ENCODE assay signal across 8 mouse cellular contexts in genomic region chr2:69722273-69722649, GRCm38 (mm10). TPM values are rescaled to one million over a fixed set of nuclear protein-coding genes. Genes with fewer than 3 reads are reported as not detected.
A peak's percentile ranks its signal among the peaks of the same experiment; 100 is the strongest.
DNase-seq lines count a peak whose midpoint lies in the region; ATAC-seq lines count a peak whose summit lies in the region.

TSS of gene Ppig (plus strand) at chr2:69722545.

- DNase-seq in layer of hippocampus, adult 8-10 months (ENCODE audit: low spot score in 2 of 2), result no peak
- no peak for DNase-seq in layer of hippocampus, adult 9-11 months
- no peak for DNase-seq in adrenal gland, postnatal 36 days
- no peak for DNase-seq in gastrocnemius, postnatal 14 days
- DNase-seq in midbrain, embryonic 11.5 days (ENCODE audit: low spot score, missing footprints), result no peak
- no peak for DNase-seq in cerebellum, postnatal 25 days
- DNase-seq in spleen, adult 18-20 months, result no peak

- no peaks in the 10 kb centered on the region for H3K27me3 ChIP-seq in intestine, embryonic 16.5 days (replicated peaks; ENCODE audit: control insufficient read depth, insufficient read depth, low read length)
- no peaks in the 10 kb centered on the region for H3K27me3 ChIP-seq in midbrain, embryonic 11.5 days (ENCODE audit: control insufficient read depth, insufficient read depth, low read length)

- peak within 1 kb of the TSS; percentile 93 for H3K4me3 ChIP-seq in intestine, embryonic 16.5 days (ENCODE audit: low read length)
- H3K4me3 ChIP-seq in midbrain, embryonic 11.5 days (ENCODE audit: low read depth, low read length), result peak within 1 kb of the TSS; percentile 95

- H3K9ac ChIP-seq in intestine, embryonic 16.5 days (ENCODE audit: low read depth, low read length), result peak within 1 kb of the TSS; percentile 85
- peak within 1 kb of the TSS; percentile 84 for H3K9ac ChIP-seq in midbrain, embryonic 11.5 days (ENCODE audit: low read length)

- no peaks in the 10 kb centered on the region for H3K36me3 ChIP-seq in intestine, embryonic 16.5 days (ENCODE audit: control insufficient read depth, insufficient read depth, low read length)
- no peaks in the 10 kb centered on the region for H3K36me3 ChIP-seq in midbrain, embryonic 11.5 days (ENCODE audit: control insufficient read depth, insufficient read depth, low read length)

- H3K27ac ChIP-seq in intestine, embryonic 16.5 days (ENCODE audit: low read length), result peak within 1 kb of the TSS; percentile 90
- peak within 1 kb of the TSS; percentile 68; the same call in 1 of the 2 replicates for H3K27ac ChIP-seq in midbrain, embryonic 11.5 days (ENCODE audit: low read depth, low read length)

- peaks cover 3% of the 10 kb centered on the region; the same call in 1 of the 2 replicates for H3K4me1 ChIP-seq in intestine, embryonic 16.5 days (ENCODE audit: control insufficient read depth, insufficient read depth, low read length)
- peaks cover 3% of the 10 kb centered on the region for H3K4me1 ChIP-seq in midbrain, embryonic 11.5 days (ENCODE audit: control insufficient read depth, insufficient read depth, low read length)

- peak; percentile 19; the same call in 1 of the 2 replicates for ATAC-seq in intestine, embryonic 16.5 days
- ATAC-seq in midbrain, embryonic 11.5 days (ENCODE audit: low FRiP score), result peak; percentile 45

- WGBS in intestine, embryonic 16.5 days, result 6% methylated on average over 12 of the region's 12 CpGs
- WGBS in midbrain, embryonic 11.5 days, result 4% methylated on average over 12 of the region's 12 CpGs

- H3K4me2 ChIP-seq in intestine, embryonic 16.5 days (ENCODE audit: low read depth, low read length), result peak within 1 kb of the TSS; percentile 73
- peak within 1 kb of the TSS; percentile 90 for H3K4me2 ChIP-seq in midbrain, embryonic 11.5 days

- no peaks in the 10 kb centered on the region for H3K9me3 ChIP-seq in intestine, embryonic 16.5 days (ENCODE audit: control insufficient read depth, low read length)
- H3K9me3 ChIP-seq in midbrain, embryonic 11.5 days (ENCODE audit: control insufficient read depth, low read length), result no peaks in the 10 kb centered on the region

- intact Hi-C loops in gastrocnemius, postnatal 14 days (cut with DNase I; ENCODE audit: low total_unique reads), result no loop called here

RNA-seq across cellular contexts. Expression of gene Ppig, which starts in this region (rescaled TPM):
- total RNA-seq in layer of hippocampus, adult 8-10 months (2022), result 10 to 100 TPM; 55.5 to 73.8 (median 70.1) TPM
- 10 to 100 TPM; 68.8 to 70.1 TPM for total RNA-seq in adrenal gland, postnatal 36 days (2021)
- total RNA-seq in gastrocnemius, postnatal 14 days (2021), result 10 to 100 TPM; 26.7 to 31.9 TPM
- polyA plus RNA-seq in intestine, embryonic 16.5 days (2015; fragmentation: Nextera tagmentation; extraction: Ambion mirVana), result 110 and 126 TPM in 2 replicates
- 128 and 155 TPM in 2 replicates for polyA plus RNA-seq in midbrain, embryonic 11.5 days (2014; fragmentation: Nextera tagmentation; extraction: Ambion mirVana)
